Mouse (Mus musculus): ENCODE measurements around the gene Pde2a.

DNA sequence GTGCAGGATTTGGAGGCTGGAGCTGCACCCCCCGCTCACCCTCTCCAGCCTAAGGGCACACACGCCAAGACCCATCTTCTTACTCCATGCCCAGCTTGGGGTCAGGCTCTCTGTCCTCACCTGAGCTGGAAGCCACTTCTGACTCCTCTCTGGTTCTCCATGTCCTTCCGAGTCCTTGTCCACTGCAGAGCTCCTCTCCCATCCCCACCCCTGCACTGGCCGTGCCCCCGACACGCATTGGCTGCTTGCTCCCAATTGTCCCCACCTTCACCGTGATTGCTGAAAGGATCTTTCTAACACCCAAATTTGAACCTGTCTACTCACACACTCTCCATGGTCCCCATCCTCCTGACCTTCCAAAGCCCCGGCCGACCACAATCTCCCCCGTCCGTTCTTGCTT, 40.1 kb downstream of the Pde2a start:
- no peak for TF ChIP-seq CTCF (IDR thresholded peaks at IDR 0.05; ENCODE audit: low read depth)
- no peak for TF ChIP-seq EP300 (IDR thresholded peaks at IDR 0.05; ENCODE audit: low read depth)
